Mouse (Mus musculus) left cerebral cortex, adult 8-10 months (tissue): ENCODE measurements around the gene Teddm3. TPM values are rescaled to one million over a fixed set of nuclear protein-coding genes. Genes with fewer than 3 reads are reported as not detected.
"Not testable (repeated sequence)": the region's sequence is repeated elsewhere in the genome, so short reads cannot be mapped to it uniquely, and the experiment has no call there.

ENCODE experiments used
- DNase-seq, 2 experiments: peaks; one replicate each; pipeline ENCODE4 v3.0.0; 2022; ENCODE audit warnings: low spot score in 2 of 2
- total RNA-seq, 4 experiments: library from RNA; stranded (reverse); gene quantifications; 2 replicates each; pipeline ENCODE4 v1.2.4; 2022

Gene Teddm3
- total RNA-seq: 1 to 10 TPM in 3 of 4 experiments, under 1 TPM in 1; 0.95 to 1.9 (median 1.1) TPM

GRCm38 (mm10) chr16:21153900-21154299, at the start of gene Teddm3:
Teddm3 (minus strand) TSS chr16:21154000.
- not testable (repeated sequence) for DNase-seq

- DNase-seq: no peak
These were observed 48.9 kb upstream of the Teddm3 start for GRCm38 (mm10) chr16:21202731-21203130.

GRCm38 (mm10) chr16:21199426-21199825, 45.6 kb upstream of the Teddm3 start:
- DNase-seq: no peak

GRCm38 (mm10) chr16:21198529-21198928, 44.7 kb upstream of the Teddm3 start:
- DNase-seq: no peak

- DNase-seq: no peak
These were observed 44.2 kb upstream of the Teddm3 start for GRCm38 (mm10) chr16:21198006-21198405.

- DNase-seq: no peak
These were observed 43.7 kb upstream of the Teddm3 start for GRCm38 (mm10) chr16:21197542-21197941.

GRCm38 (mm10) chr16:21196576-21196975, 42.8 kb upstream of the Teddm3 start:
- no peak for DNase-seq

- no peak for DNase-seq
These were observed 41.6 kb upstream of the Teddm3 start for GRCm38 (mm10) chr16:21195260-21195866.

- DNase-seq: no peak
These were observed 40.4 kb upstream of the Teddm3 start for GRCm38 (mm10) chr16:21194182-21194581.

GRCm38 (mm10) chr16:21192509-21193354, 38.9 kb upstream of the Teddm3 start:
- no peak for DNase-seq

GRCm38 (mm10) chr16:21191569-21191968, 37.8 kb upstream of the Teddm3 start:
- DNase-seq: no peak

- no peak for DNase-seq
These were observed 34.5 kb upstream of the Teddm3 start for GRCm38 (mm10) chr16:21188345-21188744.

GRCm38 (mm10) chr16:21187568-21187967, 33.8 kb upstream of the Teddm3 start:
- DNase-seq: no peak

- DNase-seq: no peak
These were observed 30.9 kb upstream of the Teddm3 start for GRCm38 (mm10) chr16:21184697-21185096.

- peak in 1 of 2 experiments; percentile 74 for DNase-seq
These were observed 28.3 kb upstream of the Teddm3 start for GRCm38 (mm10) chr16:21182108-21182507.

GRCm38 (mm10) chr16:21175236-21175635, 21.4 kb upstream of the Teddm3 start:
- DNase-seq: no peak

- DNase-seq: no peak
These were observed 14.9 kb upstream of the Teddm3 start for GRCm38 (mm10) chr16:21168730-21169129.

- not testable (repeated sequence) for DNase-seq
These were observed 11.8 kb upstream of the Teddm3 start for GRCm38 (mm10) chr16:21165343-21166220.

GRCm38 (mm10) chr16:21163423-21163822, 9.6 kb upstream of the Teddm3 start:
- not testable (repeated sequence) for DNase-seq

GRCm38 (mm10) chr16:21159226-21159625, 5.4 kb upstream of the Teddm3 start:
- DNase-seq: not testable (repeated sequence)

- DNase-seq: not testable (repeated sequence)
These were observed 2.5 kb upstream of the Teddm3 start for GRCm38 (mm10) chr16:21156261-21156660.
